Mouse (Mus musculus) cortical plate, adult 2 months (tissue): Measurements from ENCODE around the gene Neurod4.

Experiments
- CTCF ChIP-seq: fragments of 200-500 bp; IDR thresholded peaks from 2 replicates; pipeline ENCODE4 v1.5.1; 2011; ENCODE audit warnings: mild to moderate bottlenecking, control low read depth, low read length; ENCODE audit not compliant: insufficient read depth; ENCODE audit errors: extremely low read depth
- POLR2A ChIP-seq: fragments of 200-500 bp; IDR thresholded peaks from 2 replicates; pipeline ENCODE4 v1.6.1; 2011; ENCODE audit warnings: mild to moderate bottlenecking, low read length, control low read depth; ENCODE audit not compliant: insufficient read depth; ENCODE audit errors: extremely low read depth

GRCm38 (mm10) chr10:130322637-130323036 is 42.6 kb upstream of the Neurod4 start, which contains the start of gene Tespa1:
- TF ChIP-seq CTCF = no peak
- no peak for TF ChIP-seq POLR2A
